Mouse (Mus musculus) megakaryocyte, embryonic 14.5 days (primary cell): ENCODE measurements around the gene Tex2.

Experiments
- FLI1 ChIP-seq: IDR thresholded peaks from 2 replicates; pipeline ENCODE4 v1.6.1; 2012; ENCODE audit warnings: low read length, inconsistent platforms, mixed read lengths
- GATA1 ChIP-seq: IDR thresholded peaks from 3 replicates; pipeline ENCODE4 v1.6.1; 2012; ENCODE audit warnings: mixed read lengths, low read length, inconsistent platforms, borderline replicate concordance

DNA sequence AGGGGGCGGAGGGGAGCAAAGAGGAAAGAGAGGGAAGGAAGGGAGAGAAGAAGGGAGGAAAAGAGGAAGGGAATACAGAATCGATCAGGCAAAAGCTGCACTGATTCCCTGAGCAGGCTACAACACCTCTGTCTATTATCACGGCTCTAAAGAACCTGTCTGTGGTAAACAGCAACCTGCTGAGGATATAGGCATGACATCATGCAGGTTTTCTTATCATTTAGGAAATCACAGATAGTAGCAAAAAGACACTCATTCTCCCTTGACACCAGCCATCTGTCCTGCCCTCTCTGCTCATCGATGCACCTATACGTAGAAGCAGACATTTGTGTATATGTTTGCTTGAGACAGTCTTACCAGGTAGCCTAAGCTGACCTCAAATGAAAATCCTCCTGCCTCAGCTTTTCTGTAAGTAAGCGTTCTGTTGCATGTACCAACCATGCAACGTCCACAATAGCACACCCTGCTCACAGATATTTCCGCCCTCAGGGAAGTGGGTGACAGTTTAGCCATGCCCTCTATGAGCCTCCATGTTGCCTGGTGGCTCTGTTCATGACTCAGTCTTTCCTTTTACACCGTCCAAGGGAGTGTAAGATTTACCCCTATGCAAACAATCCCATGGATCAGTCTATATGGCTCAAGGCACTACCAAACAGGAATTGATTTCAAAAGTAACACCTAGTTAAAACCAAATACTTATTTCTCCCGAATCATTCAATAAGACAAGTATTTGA is 25.3 kb downstream of the Tex2 start:
- TF ChIP-seq FLI1 (no peak), GATA1 (no peak)
